Mouse (Mus musculus): ENCODE measurements around the gene Grem1.

The Grem1 gene

GRCm38 (mm10) chr2:113757525-113758310 is 728 bp downstream of the Grem1 start:
- no peak for DNase-seq (ENCODE audit: low spot score in 2 of 2)

- no peak for DNase-seq (ENCODE audit: low spot score in 2 of 2)
These were observed 1.4 kb downstream of the Grem1 start for GRCm38 (mm10) chr2:113756924-113757524.

DNA sequence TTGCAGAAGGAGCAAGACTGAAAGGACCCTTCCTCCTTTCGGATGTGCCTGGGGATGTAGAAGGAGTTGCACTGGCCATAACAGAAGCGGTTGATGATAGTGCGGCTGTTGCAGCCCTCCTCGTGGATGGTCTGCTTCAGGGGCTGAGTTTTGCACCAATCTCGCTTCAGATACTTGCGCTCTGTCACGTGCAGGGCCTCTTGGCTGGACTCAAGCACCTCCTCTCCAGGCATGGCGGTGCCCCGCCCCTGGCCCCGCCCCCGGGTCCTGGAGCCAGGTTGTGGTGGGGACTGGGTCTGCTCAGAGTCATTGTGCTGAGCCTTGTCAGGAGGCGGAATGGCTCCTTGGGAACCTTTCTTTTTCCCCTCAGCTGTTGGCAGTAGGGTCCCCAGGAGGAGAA is 8.7 kb downstream of the Grem1 start:
- DNase-seq (ENCODE audit: low spot score in 2 of 2): no peak

- no peak for DNase-seq (ENCODE audit: low spot score in 2 of 2)
These were observed 9.1 kb downstream of the Grem1 start for GRCm38 (mm10) chr2:113749309-113749708.

DNA sequence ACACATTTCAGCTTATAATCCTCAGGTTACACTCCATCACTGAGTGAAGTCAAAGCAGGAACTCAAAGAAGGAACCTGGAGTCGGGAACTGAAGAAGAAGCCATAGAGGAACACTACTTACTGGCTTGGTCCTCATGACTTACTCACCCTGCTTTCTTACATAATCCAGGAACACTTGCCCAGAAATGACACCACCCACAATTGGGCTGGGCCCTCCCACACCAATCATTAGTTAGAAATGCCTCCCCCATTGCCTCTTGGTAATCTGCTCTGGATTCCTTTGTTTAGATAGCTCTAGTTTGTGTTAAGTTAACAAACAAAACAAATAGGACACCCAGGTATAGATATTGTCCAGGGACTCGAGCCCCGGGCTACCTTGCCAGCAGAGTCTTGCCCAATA is 29.9 kb downstream of the Grem1 start:
- DNase-seq (ENCODE audit: low spot score in 2 of 2): no peak

DNA sequence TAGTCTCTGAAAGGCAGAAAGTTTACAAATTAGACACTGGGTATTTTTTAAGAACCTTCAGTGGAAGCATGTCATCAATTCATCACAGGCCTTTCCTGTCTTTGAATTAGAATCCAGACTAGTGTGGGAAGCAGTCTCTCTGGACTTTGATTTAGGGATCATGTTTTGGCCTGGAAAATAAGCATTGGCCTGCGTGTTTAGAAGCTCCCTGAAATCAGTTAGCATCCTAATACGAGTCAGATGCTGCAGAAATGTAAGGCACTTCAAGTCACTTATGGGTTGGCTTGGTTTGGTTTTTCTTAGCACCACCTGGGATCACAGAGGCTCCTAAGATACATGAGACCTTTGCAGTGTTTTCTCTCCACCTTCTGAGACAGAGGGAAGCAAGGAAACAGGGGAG is 43.6 kb downstream of the Grem1 start:
- no peak for DNase-seq (ENCODE audit: low spot score in 2 of 2)

- DNase-seq (ENCODE audit: low spot score in 2 of 2): no peak
These were observed 45.0 kb downstream of the Grem1 start for GRCm38 (mm10) chr2:113713406-113713805.

DNA sequence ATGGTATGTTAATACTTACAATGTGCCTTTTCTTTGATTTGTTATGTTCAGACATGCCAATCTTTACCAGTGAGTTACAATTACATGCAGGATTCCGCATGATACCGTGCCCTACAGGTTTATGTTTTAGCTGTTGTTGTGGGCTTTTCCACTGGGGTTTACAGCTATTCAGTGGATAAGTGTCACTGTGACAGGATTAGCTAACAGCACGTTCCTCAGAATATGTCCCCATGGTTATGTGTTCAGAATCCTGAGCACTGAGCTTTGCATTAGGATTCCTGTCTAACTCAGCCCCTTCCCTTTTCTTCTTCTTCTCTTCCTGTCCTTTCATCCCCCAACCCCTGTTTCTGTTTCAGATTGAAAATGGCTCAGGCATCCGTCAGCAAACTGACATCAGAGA is 50.9 kb downstream of the Grem1 start:
- DNase-seq (ENCODE audit: low spot score in 2 of 2): no peak

DNA sequence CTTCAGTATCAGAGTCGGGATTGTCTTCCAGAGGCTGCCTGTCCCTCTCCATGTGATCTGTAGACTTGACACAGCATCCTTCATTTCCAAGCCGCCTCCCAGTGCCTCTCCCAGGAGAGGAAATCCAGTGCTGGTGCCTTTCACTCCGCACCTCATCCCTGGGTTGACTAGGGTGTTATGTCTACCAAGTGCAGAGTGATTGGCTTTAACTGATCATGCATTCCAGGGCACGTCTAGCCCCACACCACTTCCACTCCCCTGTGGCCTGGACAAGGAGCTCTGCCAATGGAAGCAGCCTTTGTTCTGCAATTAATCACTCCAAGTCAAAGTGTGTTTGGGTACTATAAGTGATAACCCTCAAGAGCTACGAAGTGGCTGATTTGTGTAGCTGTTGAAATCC is 56.9 kb downstream of the Grem1 start:
- DNase-seq (ENCODE audit: low spot score in 2 of 2): no peak

GRCm38 (mm10) chr2:113696647-113697046 is 61.8 kb downstream of the Grem1 start:
- no peak for DNase-seq (ENCODE audit: low spot score in 2 of 2)

DNA sequence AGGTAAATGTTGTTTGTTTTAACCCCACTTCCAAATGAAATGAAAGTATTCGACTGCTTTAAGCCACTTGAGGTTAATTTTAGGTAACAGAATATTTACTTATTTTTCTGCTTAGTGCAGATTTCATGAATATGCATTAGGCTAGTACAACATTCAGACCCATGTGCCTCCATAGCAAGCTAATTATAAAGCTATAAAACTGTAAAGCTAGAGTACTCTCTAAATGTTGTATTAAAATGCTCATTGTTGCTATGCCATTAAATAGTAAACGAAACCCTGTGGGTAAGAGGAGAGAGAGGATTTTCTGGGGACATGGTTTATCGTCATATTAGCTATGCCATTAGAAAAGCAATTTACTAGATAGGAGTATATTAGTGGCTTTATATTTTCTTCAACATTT is 62.2 kb downstream of the Grem1 start:
- no peak for DNase-seq (ENCODE audit: low spot score in 2 of 2)

All from natural killer cell, adult 2 months (primary cell).